ENCODE assay signal across 22 mouse cellular contexts in genomic region chr9:36862576-36862975, GRCm38 (mm10). TPM values are rescaled to one million over a fixed set of nuclear protein-coding genes. Genes with fewer than 3 reads are reported as not detected.
DNase-seq lines count a peak whose midpoint lies in the region.
"Had no signal": no experiment of that assay in that cellular context is flagged by ENCODE, and none has a peak within 500 bp of the region (broad histone marks: within the 10 kb centered on the region; RNA-seq: fewer than 3 reads in every experiment).

No protein-coding gene starts in this region.

- H3K36me3 ChIP-seq in megakaryocyte, embryonic 14.5 days (replicated peaks; ENCODE audit: low read length), result no peaks in the 10 kb centered on the region
- H3K36me3 ChIP-seq: G1E had no signal

- H3K27me3 ChIP-seq in megakaryocyte, embryonic 14.5 days (replicated peaks), result peaks cover 7% of the 10 kb centered on the region
- H3K27me3 ChIP-seq: embryonic facial prominence, embryonic 12.5 days; forebrain, embryonic 13.5 days; forebrain, embryonic 15.5 days had no signal

- H3K9me3 ChIP-seq in megakaryocyte, embryonic 14.5 days, result no peaks in the 10 kb centered on the region
- H3K9me3 ChIP-seq: embryonic facial prominence, embryonic 10.5 days; embryonic facial prominence, embryonic 12.5 days; forebrain, embryonic 13.5 days; forebrain, embryonic 15.5 days; G1E had no signal

- peak overlapping the region; percentile 21 for H3K4me3 ChIP-seq in megakaryocyte, embryonic 14.5 days (replicated peaks)
- H3K4me3 ChIP-seq: embryonic facial prominence, embryonic 10.5 days; embryonic facial prominence, embryonic 12.5 days; forebrain, embryonic 13.5 days; forebrain, embryonic 15.5 days had no signal

- DNase-seq in 416B (ENCODE audit: low read depth), result peak; percentile 59
- peak; percentile 7 for DNase-seq in c-Kit-positive CD71-negative TER-119-negative erythroid progenitor cells, embryonic 14.5 days (ENCODE audit: low read depth)
- no peak for DNase-seq in urinary bladder, postnatal 10 days (ENCODE audit: low spot score)
- DNase-seq in cerebellum, adult 9-10 months, result no peak
- DNase-seq: adrenal gland, adult 8-10 months; adrenal gland, postnatal 14 days; adrenal gland, postnatal 36 days; B cell, adult 2 months; cerebellum, adult 11 months; cerebellum, adult 18-20 months; cerebellum, adult 8-10 months; cerebellum, postnatal 10 days; cerebellum, postnatal 25 days; forebrain, postnatal 0 days had no signal

- peaks cover 8% of the 10 kb centered on the region for H3K4me1 ChIP-seq in megakaryocyte, embryonic 14.5 days
- H3K4me1 ChIP-seq: embryonic facial prominence, embryonic 12.5 days had no signal

RNA-seq across cellular contexts. Expression of gene Fez1, which starts 40.9 kb away (rescaled TPM):
- polyA plus RNA-seq in megakaryocyte, embryonic 14.5 days (2012; ENCODE audit: insufficient read depth, low replicate concordance), result not detected in 2 replicates
- polyA plus RNA-seq: activated CD4-positive, CD25-positive, alpha-beta regulatory T cell, adult 4 months; G1E; Patski had no signal

Comparison
In these comparisons a context has a peak if more than half of its experiments do, and no peak if none do; other contexts are left out.
1. DNase-seq: peak in 416B (single experiment) and c-Kit-positive CD71-negative TER-119-negative erythroid progenitor cells, embryonic 14.5 days (single experiment); none in urinary bladder, postnatal 10 days (single experiment) and cerebellum, adult 9-10 months (single experiment).